Mouse (Mus musculus): ENCODE data around the gene Ankrd63. TPM values are rescaled to one million over a fixed set of nuclear protein-coding genes. Genes with fewer than 3 reads are reported as not detected.

Ankrd63 gene
- total and polyA plus RNA-seq, 2 experiments = not detected

DNA sequence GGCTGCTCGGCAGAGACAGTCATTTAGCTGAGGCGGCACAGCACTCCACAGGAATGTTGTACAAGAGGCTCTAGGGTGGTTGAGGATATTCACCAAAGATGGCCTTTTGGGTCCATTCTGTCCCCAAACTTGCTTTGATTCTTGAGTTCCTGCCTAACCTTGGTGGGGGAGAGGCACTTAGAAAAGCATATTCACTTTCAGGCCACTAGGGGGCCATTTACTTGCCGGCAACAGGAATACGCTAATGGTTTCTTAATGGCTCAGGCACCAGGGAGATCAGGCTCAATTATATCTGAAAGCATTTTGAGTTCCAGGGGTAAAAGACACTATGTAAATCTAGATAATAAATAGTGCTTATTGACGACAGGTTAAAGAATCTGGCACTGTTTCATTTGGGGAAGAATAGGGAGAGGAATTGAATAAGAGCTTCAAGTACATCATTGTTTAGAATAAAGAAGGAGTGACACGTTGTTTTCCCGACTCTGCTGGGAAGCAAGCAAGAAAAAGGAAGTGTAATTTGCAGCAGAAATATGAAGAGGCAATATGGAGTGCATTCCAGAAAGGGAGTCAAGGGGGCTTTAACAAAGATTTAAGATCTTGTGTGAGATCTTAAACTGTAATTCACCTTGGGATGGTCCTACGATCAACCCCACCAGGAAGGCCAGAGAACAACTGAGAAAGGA, 39.6 kb upstream of the Ankrd63 start:
- Histone ChIP-seq H3K4me3 (ENCODE audit: insufficient read depth, low read depth, low read length) (no peak overlapping the region), H3K9ac (ENCODE audit: low read depth, low read length) (no peak overlapping the region), H3K4me1 (ENCODE audit: control insufficient read depth, insufficient read depth, low read length) (peaks cover 7% of the 10 kb centered on the region; the same call in 1 of the 2 replicates), H3K79me2 (ENCODE audit: control insufficient read depth, insufficient read depth, low read length) (0 out of 2 replicates have a peak, but pooled peaks cover 8% of the 10 kb centered on the region), H3K27me3 (ENCODE audit: control insufficient read depth, insufficient read depth, low read length) (no peaks in the 10 kb centered on the region), H3K36me3 (ENCODE audit: control insufficient read depth, insufficient read depth, low read length) (no peaks in the 10 kb centered on the region), H3K27ac (replicated peaks; ENCODE audit: insufficient read depth, low read depth, low read length) (no peak overlapping the region)
- 30% methylated on average over 8 of the region's 8 CpGs for WGBS
- TF ChIP-seq POLR2A (IDR thresholded peaks at IDR 0.05; ENCODE audit: extremely low read depth, insufficient read depth, low read length) (no peak), CTCF (IDR thresholded peaks at IDR 0.05; ENCODE audit: low read depth, low read length) (peak; percentile 54)
- DNase-seq (ENCODE audit: extremely low read depth, low read depth, low spot score) = peak; percentile 55

DNA sequence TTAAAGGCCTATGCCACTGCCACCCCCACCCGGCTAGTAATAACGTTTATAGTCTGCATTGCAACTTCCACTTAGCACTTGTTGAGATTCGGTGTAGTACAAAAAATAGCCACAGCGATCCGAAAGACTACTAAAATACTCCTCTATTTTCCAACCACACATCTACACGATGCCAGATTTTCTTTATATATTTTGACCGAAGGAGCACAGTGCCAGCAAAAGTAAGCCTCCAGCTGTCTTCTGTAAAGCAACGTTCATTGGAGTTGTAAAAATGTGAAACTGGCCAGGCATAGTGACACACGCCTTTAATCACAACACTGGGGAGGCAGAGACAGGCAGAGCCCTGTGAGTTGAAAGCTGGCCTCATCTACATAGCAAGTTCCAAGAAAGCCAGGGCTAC, 37.4 kb upstream of the Ankrd63 start:
- Histone ChIP-seq H3K9ac (ENCODE audit: low read depth, low read length) (no peak overlapping the region), H3K4me3 (ENCODE audit: insufficient read depth, low read depth, low read length) (no peak overlapping the region), H3K27ac (replicated peaks; ENCODE audit: insufficient read depth, low read depth, low read length) (no peak overlapping the region), H3K4me1 (ENCODE audit: control insufficient read depth, insufficient read depth, low read length) (peaks cover 5% of the 10 kb centered on the region; the same call in 1 of the 2 replicates), H3K79me2 (ENCODE audit: control insufficient read depth, insufficient read depth, low read length) (0 out of 2 replicates have a peak, but pooled peaks cover 4% of the 10 kb centered on the region), H3K27me3 (ENCODE audit: control insufficient read depth, insufficient read depth, low read length) (no peaks in the 10 kb centered on the region), H3K36me3 (ENCODE audit: control insufficient read depth, insufficient read depth, low read length) (no peaks in the 10 kb centered on the region)
- DNase-seq (ENCODE audit: extremely low read depth, low read depth, low spot score) = no peak
- 74% methylated on average over 9 of the region's 9 CpGs for WGBS
- no peak for TF ChIP-seq POLR2A (IDR thresholded peaks at IDR 0.05; ENCODE audit: extremely low read depth, insufficient read depth, low read length)

DNA sequence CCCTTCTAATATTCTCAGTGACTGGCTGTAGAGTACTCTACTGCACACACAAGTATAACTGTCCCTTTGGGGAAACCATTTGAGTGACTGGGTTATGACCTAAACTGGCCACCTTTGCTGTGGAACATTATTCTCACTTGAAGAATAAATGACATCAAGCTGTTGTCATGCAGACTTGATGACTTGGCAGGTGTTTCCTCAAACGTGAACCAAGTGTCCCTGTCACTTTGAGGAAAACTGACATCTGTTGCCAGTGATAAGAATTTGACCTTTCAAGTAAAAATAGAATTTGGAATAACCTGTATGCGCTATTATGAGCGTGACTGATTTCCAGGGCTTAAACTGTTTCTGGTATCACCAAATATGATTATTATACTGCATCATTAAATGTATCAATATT, 36.6 kb upstream of the Ankrd63 start:
- WGBS = 68% methylated on average over 3 of the region's 3 CpGs
- no peaks in the 10 kb centered on the region for H3K79me2 ChIP-seq (ENCODE audit: control insufficient read depth, insufficient read depth, low read length)
- no peak overlapping the region for H3K4me3 ChIP-seq (ENCODE audit: insufficient read depth, low read depth, low read length)
- TF ChIP-seq POLR2A (IDR thresholded peaks at IDR 0.05; ENCODE audit: extremely low read depth, insufficient read depth, low read length) (no peak), CTCF (IDR thresholded peaks at IDR 0.05; ENCODE audit: low read depth, low read length) (no peak)
- H3K27me3 ChIP-seq (ENCODE audit: control insufficient read depth, insufficient read depth, low read length) = no peaks in the 10 kb centered on the region
- no peak overlapping the region for H3K27ac ChIP-seq (replicated peaks; ENCODE audit: insufficient read depth, low read depth, low read length)
- no peak for DNase-seq (ENCODE audit: extremely low read depth, low read depth, low spot score)
- H3K36me3 ChIP-seq (ENCODE audit: control insufficient read depth, insufficient read depth, low read length) = no peaks in the 10 kb centered on the region
- H3K9ac ChIP-seq (ENCODE audit: low read depth, low read length) = no peak overlapping the region
- peaks cover 5% of the 10 kb centered on the region; the same call in 1 of the 2 replicates for H3K4me1 ChIP-seq (ENCODE audit: control insufficient read depth, insufficient read depth, low read length)

DNA sequence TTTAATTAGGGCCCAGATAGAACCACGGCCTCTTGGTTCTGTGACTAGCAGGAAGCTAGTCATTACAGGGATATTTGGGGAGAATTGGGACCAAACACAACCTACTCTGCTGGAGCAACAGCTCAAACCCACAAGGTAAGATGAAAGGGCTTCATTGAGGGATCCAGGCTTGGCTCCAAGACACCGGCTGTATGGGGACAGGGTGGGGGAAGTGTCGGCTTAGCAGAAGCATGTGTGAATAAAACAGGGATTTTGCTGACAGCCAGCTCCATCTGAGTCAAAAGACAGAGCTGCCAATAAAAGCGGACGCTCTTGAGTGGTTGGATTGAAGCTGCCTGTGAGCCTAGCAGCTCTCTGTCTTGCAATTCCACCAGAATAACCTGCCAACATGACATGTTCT, 29.6 kb upstream of the Ankrd63 start:
- Histone ChIP-seq H3K27ac (replicated peaks; ENCODE audit: insufficient read depth, low read depth, low read length) (no peak overlapping the region), H3K4me3 (ENCODE audit: insufficient read depth, low read depth, low read length) (no peak overlapping the region), H3K36me3 (ENCODE audit: control insufficient read depth, insufficient read depth, low read length) (no peaks in the 10 kb centered on the region), H3K9ac (ENCODE audit: low read depth, low read length) (no peak overlapping the region), H3K27me3 (ENCODE audit: control insufficient read depth, insufficient read depth, low read length) (no peaks in the 10 kb centered on the region), H3K4me1 (ENCODE audit: control insufficient read depth, insufficient read depth, low read length) (no peaks in the 10 kb centered on the region), H3K79me2 (ENCODE audit: control insufficient read depth, insufficient read depth, low read length) (no peaks in the 10 kb centered on the region)
- TF ChIP-seq POLR2A (IDR thresholded peaks at IDR 0.05; ENCODE audit: extremely low read depth, insufficient read depth, low read length) (no peak), CTCF (IDR thresholded peaks at IDR 0.05; ENCODE audit: low read depth, low read length) (no peak)
- 71% methylated on average over 5 of the region's 5 CpGs for WGBS
- DNase-seq (ENCODE audit: extremely low read depth, low read depth, low spot score) = no peak

DNA sequence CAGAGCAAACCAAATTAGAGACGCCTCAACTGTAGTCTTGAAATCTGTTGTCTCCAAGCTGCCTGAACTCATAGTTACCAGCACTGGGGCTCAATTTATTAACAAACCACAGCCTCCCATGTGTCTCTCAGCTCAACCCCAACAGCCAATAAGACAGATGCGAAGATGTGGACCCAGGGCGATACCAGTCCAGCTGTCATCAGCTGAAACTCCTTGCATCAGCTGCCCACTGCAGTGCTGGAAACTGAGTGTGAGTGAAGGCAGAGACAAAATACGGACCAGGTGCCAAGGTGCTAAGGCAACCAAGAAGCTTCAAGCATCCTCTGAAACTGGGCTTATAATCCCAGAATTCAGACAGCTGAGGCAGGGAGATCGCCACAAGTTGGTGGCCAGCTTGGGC, 28.2 kb upstream of the Ankrd63 start:
- no peak overlapping the region for H3K4me3 ChIP-seq (ENCODE audit: insufficient read depth, low read depth, low read length)
- no peak overlapping the region for H3K27ac ChIP-seq (replicated peaks; ENCODE audit: insufficient read depth, low read depth, low read length)
- H3K27me3 ChIP-seq (ENCODE audit: control insufficient read depth, insufficient read depth, low read length) = no peaks in the 10 kb centered on the region
- TF ChIP-seq POLR2A (IDR thresholded peaks at IDR 0.05; ENCODE audit: extremely low read depth, insufficient read depth, low read length) = no peak
- no peak for TF ChIP-seq CTCF (IDR thresholded peaks at IDR 0.05; ENCODE audit: low read depth, low read length)
- H3K4me1 ChIP-seq (ENCODE audit: control insufficient read depth, insufficient read depth, low read length) = no peaks in the 10 kb centered on the region
- WGBS = 80% methylated on average over 5 of the region's 5 CpGs
- DNase-seq (ENCODE audit: extremely low read depth, low read depth, low spot score) = no peak
- H3K36me3 ChIP-seq (ENCODE audit: control insufficient read depth, insufficient read depth, low read length) = no peaks in the 10 kb centered on the region
- H3K79me2 ChIP-seq (ENCODE audit: control insufficient read depth, insufficient read depth, low read length) = no peaks in the 10 kb centered on the region
- no peak overlapping the region for H3K9ac ChIP-seq (ENCODE audit: low read depth, low read length)

DNA sequence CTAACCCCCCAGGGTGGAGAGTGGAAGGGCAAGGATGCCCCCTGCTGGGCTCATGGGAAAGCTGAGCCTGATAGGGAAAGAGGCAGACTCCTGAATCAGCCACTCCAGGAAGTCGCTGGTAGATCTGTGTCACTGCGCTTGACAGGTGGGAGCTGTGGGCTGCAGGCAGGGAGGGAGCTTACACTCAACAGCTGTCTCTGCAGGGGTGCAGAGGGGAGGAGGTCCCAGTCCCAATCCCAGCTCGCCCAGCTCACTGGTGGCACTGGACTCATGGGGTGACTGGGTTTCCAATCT, 26.8 kb upstream of the Ankrd63 start:
- no peak for TF ChIP-seq POLR2A (IDR thresholded peaks at IDR 0.05; ENCODE audit: extremely low read depth, insufficient read depth, low read length)
- peak; percentile 84 for TF ChIP-seq CTCF (IDR thresholded peaks at IDR 0.05; ENCODE audit: low read depth, low read length)
- no peak overlapping the region for H3K27ac ChIP-seq (replicated peaks; ENCODE audit: insufficient read depth, low read depth, low read length)
- H3K27me3 ChIP-seq (ENCODE audit: control insufficient read depth, insufficient read depth, low read length) = no peaks in the 10 kb centered on the region

More for the DNA sequence above, 26.8 kb upstream of the Ankrd63 start:
- no peak overlapping the region for H3K4me3 ChIP-seq (ENCODE audit: insufficient read depth, low read depth, low read length)
- H3K36me3 ChIP-seq (ENCODE audit: control insufficient read depth, insufficient read depth, low read length) = no peaks in the 10 kb centered on the region
- WGBS = 20% methylated on average over 3 of the region's 3 CpGs
- H3K9ac ChIP-seq (ENCODE audit: low read depth, low read length) = no peak overlapping the region
- no peaks in the 10 kb centered on the region for H3K79me2 ChIP-seq (ENCODE audit: control insufficient read depth, insufficient read depth, low read length)
- no peaks in the 10 kb centered on the region for H3K4me1 ChIP-seq (ENCODE audit: control insufficient read depth, insufficient read depth, low read length)
- DNase-seq (ENCODE audit: extremely low read depth, low read depth, low spot score) = no peak
